Mouse (Mus musculus) fat pad, adult 2 months (tissue): ENCODE results near the gene Ppfibp1.

ENCODE experiments used
- DNase-seq: peaks from one replicate; pipeline ENCODE4 v3.0.0-alpha.2; 2011; ENCODE audit warnings: low read depth, low spot score; ENCODE audit errors: extremely low read depth

Gene Ppfibp1

GRCm38 (mm10) chr6:146958694-146959093, 70.4 kb downstream of the Ppfibp1 start:
- DNase-seq: no peak

GRCm38 (mm10) chr6:146959908-146960680, 71.8 kb downstream of the Ppfibp1 start:
- no peak for DNase-seq

- no peak for DNase-seq
Measured at GRCm38 (mm10) chr6:146960956-146961355, 72.7 kb downstream of the Ppfibp1 start.

GRCm38 (mm10) chr6:146961832-146962481, 73.7 kb downstream of the Ppfibp1 start:
- DNase-seq: no peak

GRCm38 (mm10) chr6:146963396-146964150, 75.3 kb downstream of the Ppfibp1 start:
- DNase-seq: no peak

GRCm38 (mm10) chr6:146965139-146965772, 77.0 kb downstream of the Ppfibp1 start:
- DNase-seq: no peak

- no peak for DNase-seq
Measured at GRCm38 (mm10) chr6:146966446-146967019, 78.2 kb downstream of the Ppfibp1 start.

GRCm38 (mm10) chr6:146967836-146968235, 79.5 kb downstream of the Ppfibp1 start:
- DNase-seq: no peak

- DNase-seq: no peak
Measured at GRCm38 (mm10) chr6:146970811-146971210, 82.5 kb downstream of the Ppfibp1 start.

GRCm38 (mm10) chr6:146971366-146971765, 83.1 kb downstream of the Ppfibp1 start:
- no peak for DNase-seq

GRCm38 (mm10) chr6:146972009-146972408, 83.7 kb downstream of the Ppfibp1 start:
- DNase-seq: no peak

- no peak for DNase-seq
Measured at GRCm38 (mm10) chr6:146972740-146973139, 84.5 kb downstream of the Ppfibp1 start.

- no peak for DNase-seq
Measured at GRCm38 (mm10) chr6:146973406-146973805, 85.1 kb downstream of the Ppfibp1 start.

- no peak for DNase-seq
Measured at GRCm38 (mm10) chr6:146973830-146974229, 85.5 kb downstream of the Ppfibp1 start.

GRCm38 (mm10) chr6:146976446-146976845, 88.2 kb downstream of the Ppfibp1 start:
- no peak for DNase-seq

GRCm38 (mm10) chr6:146978691-146979114, 90.4 kb downstream of the Ppfibp1 start:
- no peak for DNase-seq

- no peak for DNase-seq
Measured at GRCm38 (mm10) chr6:146979115-146979744, 90.9 kb downstream of the Ppfibp1 start.

GRCm38 (mm10) chr6:146979953-146980352, 91.7 kb downstream of the Ppfibp1 start:
- no peak for DNase-seq

GRCm38 (mm10) chr6:146981249-146981835, 93.1 kb downstream of the Ppfibp1 start:
- no peak for DNase-seq

GRCm38 (mm10) chr6:146984569-146984968, 96.3 kb downstream of the Ppfibp1 start:
- no peak for DNase-seq
